Mouse (Mus musculus): ENCODE results near the gene Kmt2e.

- TF ChIP-seq POLR2A (IDR thresholded peaks at IDR 0.05; ENCODE audit: extremely low read depth, insufficient read depth, low read length), result 0 out of 2 replicates have a peak, but pooled peaks have one; percentile 3
- TF ChIP-seq CTCF (IDR thresholded peaks at IDR 0.05; ENCODE audit: low read depth, low read length), result no peak
Observed at GRCm38 (mm10) chr5:23434598-23435481, 599 bp downstream of the Kmt2e start.

Measured in liver, adult 2 months (tissue).